17 mouse cellular contexts compared by ENCODE assay signal in the genomic region with DNA sequence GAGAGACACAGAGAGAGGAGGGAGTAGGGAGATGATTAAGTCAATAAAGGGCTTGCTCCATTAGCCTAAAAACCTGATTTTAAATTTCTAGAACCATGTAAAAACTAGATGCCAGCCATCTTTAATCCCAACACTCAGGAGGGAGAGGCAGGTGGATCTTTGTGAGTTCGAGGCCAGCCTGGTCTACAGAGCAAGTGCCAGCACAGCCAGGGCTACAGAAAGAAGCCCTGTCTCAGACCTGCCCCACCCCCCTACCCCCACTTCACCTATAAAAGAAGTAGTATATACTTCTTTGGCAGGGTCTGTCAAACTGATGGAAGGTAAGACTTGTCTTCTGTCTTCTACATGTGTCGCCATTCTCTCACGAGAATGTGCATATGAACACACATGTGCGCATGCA. TPM values are rescaled to one million over a fixed set of nuclear protein-coding genes. Genes with fewer than 3 reads are reported as not detected.
"Had no signal": no experiment of that assay in that cellular context is flagged by ENCODE, and none has a peak within 500 bp of the region (broad histone marks: within the 10 kb centered on the region; RNA-seq: fewer than 3 reads in every experiment).

No protein-coding gene starts in this region.

- H3K36me3 ChIP-seq: neural tube, embryonic 13.5 days; neural tube, embryonic 15.5 days; stomach, embryonic 15.5 days had no signal

- H3K27me3 ChIP-seq: neural tube, embryonic 13.5 days; neural tube, embryonic 15.5 days; stomach, embryonic 15.5 days had no signal

- H3K4me3 ChIP-seq: neural tube, embryonic 13.5 days; neural tube, embryonic 15.5 days; stomach, embryonic 15.5 days had no signal

- H3K9me3 ChIP-seq: neural tube, embryonic 13.5 days; neural tube, embryonic 15.5 days; stomach, embryonic 15.5 days had no signal

- H3K27ac ChIP-seq: neural tube, embryonic 13.5 days; neural tube, embryonic 15.5 days; stomach, embryonic 15.5 days; stomach, postnatal 0 days had no signal

- H3K9ac ChIP-seq: neural tube, embryonic 13.5 days; neural tube, embryonic 15.5 days; stomach, embryonic 15.5 days had no signal

- H3K4me1 ChIP-seq: stomach, embryonic 15.5 days had no signal

- DNase-seq: retina, postnatal 1 day; right cerebral cortex, adult 18-20 months; right cerebral cortex, postnatal 14 days; right cerebral cortex, postnatal 25 days; right cerebral cortex, postnatal 4 days; spleen, adult 18-20 months; thymus, adult 18-20 months; thymus, adult 2 months; thymus, postnatal 14 days; thymus, postnatal 25 days; thymus, postnatal 36 days; thymus, postnatal 4 days had no signal

- H3K4me2 ChIP-seq: neural tube, embryonic 13.5 days; neural tube, embryonic 15.5 days; stomach, embryonic 15.5 days had no signal

RNA-seq across cellular contexts. Expression of a gene that starts 4.0 kb away (rescaled TPM):
- total RNA-seq: neutrophil, adult 5-6 weeks had no signal
